Mouse (Mus musculus) lung, embryonic 14.5 days (tissue): Measurements from ENCODE around the gene Uaca. TPM values are rescaled to one million over a fixed set of nuclear protein-coding genes. Genes with fewer than 3 reads are reported as not detected.
A peak's percentile ranks its signal among the peaks of the same experiment; 100 is the strongest.

ENCODE experiments used
- ATAC-seq: fragments of 200-750 bp; cut with Nextera tagmentation; 2 replicates; pipeline ENCODE4 v1.8.0; 2017; ENCODE audit warnings: mild to moderate bottlenecking, moderate TSS enrichment, moderate library complexity; ENCODE audit not compliant: insufficient read depth
- DNase-seq: peaks from one replicate; pipeline ENCODE4 v3.0.0-alpha.2; 2015
- H3K27ac ChIP-seq: fragments of 300-500 bp; sonication (generic); 2 replicates; pipeline ENCODE4 v1.5.1; 2014; ENCODE audit warnings: low read depth, mild to moderate bottlenecking, moderate library complexity
- H3K27me3 ChIP-seq: fragments of 300-500 bp; sonication (generic); 2 replicates; pipeline ENCODE4 v1.6.1; 2014; ENCODE audit warnings: low read length, control low read depth; ENCODE audit not compliant: insufficient read depth
- H3K36me3 ChIP-seq: fragments of 300-500 bp; sonication (generic); 2 replicates; pipeline ENCODE4 v1.6.1; 2014; ENCODE audit warnings: control low read depth; ENCODE audit not compliant: insufficient read depth
- H3K4me1 ChIP-seq: fragments of 300-500 bp; sonication (generic); 2 replicates; pipeline ENCODE4 v1.6.1; 2014; ENCODE audit warnings: antibody characterized with exemption, control low read depth; ENCODE audit not compliant: insufficient read depth
- H3K4me2 ChIP-seq: fragments of 300-500 bp; sonication (generic); 2 replicates; pipeline ENCODE4 v1.6.1; 2014; ENCODE audit warnings: mild to moderate bottlenecking
- H3K4me3 ChIP-seq: fragments of 300-500 bp; sonication (generic); 2 replicates; pipeline ENCODE4 v1.5.1; 2014; ENCODE audit warnings: low read depth, low read length
- H3K9ac ChIP-seq: fragments of 300-500 bp; sonication (generic); 2 replicates; pipeline ENCODE4 v1.6.1; 2014
- H3K9me3 ChIP-seq: fragments of 300-500 bp; sonication (generic); 2 replicates; pipeline ENCODE4 v1.6.1; 2016; ENCODE audit warnings: low read depth, low read length, control low read depth
- CTCF ChIP-seq: IDR thresholded peaks from 2 replicates; pipeline ENCODE4 v1.5.1; 2016; ENCODE audit warnings: antibody characterized with exemption, low read depth
- WGBS: fragments of 180-500 bp; shearing (Covaris S2); extraction: QIAGEN DNeasy Blood & Tissue Kit; methylation state at CpG from one replicate; pipeline ENCODE4 v1.1.7; 2014; 5-methylcytosine and 5-hydroxymethylcytosine counted together
- polyA plus RNA-seq: library from polyadenylated mRNA; unstranded; fragments of >200 nt; fragmentation: Nextera tagmentation; extraction: Ambion mirVana; gene quantifications from 2 replicates; pipeline ENCODE4 v1.2.1, GENCODE M21; 2014

Gene Uaca
- polyA plus RNA-seq, 1 experiment from 2014 or later = 28.3 TPM

GRCm38 (mm10) chr9:60819340-60819739 is 25.0 kb downstream of the Uaca start:
- Histone ChIP-seq H3K27ac (no peak overlapping the region), H3K36me3 (no peaks in the 10 kb centered on the region), H3K4me2 (no peak overlapping the region), H3K27me3 (no peaks in the 10 kb centered on the region), H3K9ac (no peak overlapping the region), H3K9me3 (no peaks in the 10 kb centered on the region), H3K4me1 (0 out of 2 replicates have a peak, but pooled peaks cover under 1% of the 10 kb centered on the region), H3K4me3 (no peak overlapping the region)
- TF ChIP-seq CTCF = peak; percentile 71
- no peak for ATAC-seq
- DNase-seq = peak; percentile 86
- WGBS = 18% methylated on average over 1 of the region's 1 CpGs

- Histone ChIP-seq H3K27me3 (no peaks in the 10 kb centered on the region), H3K4me1 (no peaks in the 10 kb centered on the region), H3K9ac (no peak overlapping the region), H3K9me3 (no peaks in the 10 kb centered on the region), H3K27ac (no peak overlapping the region), H3K4me3 (no peak overlapping the region), H3K4me2 (no peak overlapping the region), H3K36me3 (no peaks in the 10 kb centered on the region)
- no peak for TF ChIP-seq CTCF
- no peak for DNase-seq
- no peak for ATAC-seq
- WGBS = 87% methylated on average over 4 of the region's 4 CpGs
These were observed 27.2 kb downstream of the Uaca start for GRCm38 (mm10) chr9:60821501-60821900.

- H3K4me3 ChIP-seq = no peak overlapping the region
- no peaks in the 10 kb centered on the region for H3K27me3 ChIP-seq
- H3K9me3 ChIP-seq = no peaks in the 10 kb centered on the region
- no peaks in the 10 kb centered on the region for H3K4me1 ChIP-seq
- ATAC-seq (no peak), DNase-seq (no peak)
- no peak overlapping the region for H3K9ac ChIP-seq
- no peak overlapping the region for H3K27ac ChIP-seq
- TF ChIP-seq CTCF = no peak
- H3K36me3 ChIP-seq = no peaks in the 10 kb centered on the region
- no peak overlapping the region for H3K4me2 ChIP-seq
- WGBS = 85% methylated on average over 6 of the region's 6 CpGs
These were observed 28.3 kb downstream of the Uaca start for GRCm38 (mm10) chr9:60822681-60823080.

GRCm38 (mm10) chr9:60825506-60825905 is 31.2 kb downstream of the Uaca start:
- no peaks in the 10 kb centered on the region for H3K27me3 ChIP-seq
- ATAC-seq (no peak), DNase-seq (no peak)
- H3K27ac ChIP-seq = no peak overlapping the region
- H3K4me1 ChIP-seq = no peaks in the 10 kb centered on the region
- 92% methylated on average over 7 of the region's 7 CpGs for WGBS
- no peaks in the 10 kb centered on the region for H3K36me3 ChIP-seq
- no peak overlapping the region for H3K4me2 ChIP-seq
- no peak for TF ChIP-seq CTCF
- H3K4me3 ChIP-seq = no peak overlapping the region
- H3K9ac ChIP-seq = no peak overlapping the region
- no peaks in the 10 kb centered on the region for H3K9me3 ChIP-seq

GRCm38 (mm10) chr9:60826759-60827158 is 32.4 kb downstream of the Uaca start:
- H3K4me3 ChIP-seq = no peak overlapping the region
- WGBS = 79% methylated on average over 7 of the region's 7 CpGs
- H3K27me3 ChIP-seq = no peaks in the 10 kb centered on the region
- H3K9ac ChIP-seq = no peak overlapping the region
- no peak for DNase-seq
- H3K4me2 ChIP-seq = no peak overlapping the region
- no peak for TF ChIP-seq CTCF
- no peaks in the 10 kb centered on the region for H3K36me3 ChIP-seq
- H3K4me1 ChIP-seq = no peaks in the 10 kb centered on the region
- no peak for ATAC-seq
- no peak overlapping the region for H3K27ac ChIP-seq
- no peaks in the 10 kb centered on the region for H3K9me3 ChIP-seq

GRCm38 (mm10) chr9:60828196-60828595 is 33.9 kb downstream of the Uaca start:
- Histone ChIP-seq H3K4me1 (no peaks in the 10 kb centered on the region), H3K9ac (no peak overlapping the region), H3K36me3 (no peaks in the 10 kb centered on the region), H3K27me3 (no peaks in the 10 kb centered on the region), H3K27ac (no peak overlapping the region), H3K4me2 (no peak overlapping the region), H3K9me3 (no peaks in the 10 kb centered on the region), H3K4me3 (no peak overlapping the region)
- ATAC-seq = no peak
- no peak for DNase-seq
- WGBS = 73% methylated on average over 2 of the region's 2 CpGs
- TF ChIP-seq CTCF = no peak

GRCm38 (mm10) chr9:60829610-60830009 is 35.3 kb downstream of the Uaca start:
- DNase-seq = no peak
- H3K4me3 ChIP-seq = no peak overlapping the region
- WGBS = 40% methylated on average over 4 of the region's 4 CpGs

GRCm38 (mm10) chr9:60830079-60830478 is 35.7 kb downstream of the Uaca start:
- Histone ChIP-seq H3K4me1 (no peaks in the 10 kb centered on the region), H3K4me3 (no peak overlapping the region), H3K36me3 (no peaks in the 10 kb centered on the region), H3K27me3 (no peaks in the 10 kb centered on the region), H3K27ac (no peak overlapping the region), H3K4me2 (no peak overlapping the region), H3K9me3 (no peaks in the 10 kb centered on the region), H3K9ac (no peak overlapping the region)
- no peak for TF ChIP-seq CTCF
- no peak for ATAC-seq
- peak; percentile 41 for DNase-seq
- 37% methylated on average over 3 of the region's 3 CpGs for WGBS

More at GRCm38 (mm10) chr9:60829610-60830009, 35.3 kb downstream of the Uaca start:
- Histone ChIP-seq H3K4me1 (no peaks in the 10 kb centered on the region), H3K27me3 (no peaks in the 10 kb centered on the region), H3K36me3 (no peaks in the 10 kb centered on the region), H3K4me2 (no peak overlapping the region), H3K9ac (no peak overlapping the region), H3K9me3 (no peaks in the 10 kb centered on the region), H3K27ac (peak overlapping the region; percentile 38; the same call in 1 of the 2 replicates)
- TF ChIP-seq CTCF = no peak
- no peak for ATAC-seq
